Comparison of ENCODE assay signal across 16 mouse cellular contexts in genomic region chr4:52461321-52461720, GRCm38 (mm10). TPM values are rescaled to one million over a fixed set of nuclear protein-coding genes. Genes with fewer than 3 reads are reported as not detected.
DNase-seq lines count a peak whose midpoint lies in the region; ATAC-seq and TF ChIP-seq lines count a peak whose summit lies in the region.
"Had no signal": no experiment of that assay in that cellular context is flagged by ENCODE, and none has a peak within 500 bp of the region (broad histone marks: within the 10 kb centered on the region; RNA-seq: fewer than 3 reads in every experiment).

No protein-coding gene starts in this region.

- H3K27ac ChIP-seq in left cerebral cortex, adult 2 months: no peak overlapping the region; the same call in 1 of the 2 replicates
- H3K27ac ChIP-seq in stomach, postnatal 0 days (replicated peaks): no peak overlapping the region
- H3K27ac ChIP-seq: limb, embryonic 13.5 days; neural tube, embryonic 13.5 days had no signal

- H3K27me3 ChIP-seq in stomach, postnatal 0 days (ENCODE audit: control insufficient read depth, insufficient read depth, low read length): no peaks in the 10 kb centered on the region
- H3K27me3 ChIP-seq: limb, embryonic 13.5 days; neural tube, embryonic 13.5 days; Patski had no signal

- peaks cover 7% of the 10 kb centered on the region; the same call in 1 of the 2 replicates for H3K36me3 ChIP-seq in stomach, postnatal 0 days (ENCODE audit: control insufficient read depth, insufficient read depth, low read length)

- no peak overlapping the region for H3K9ac ChIP-seq in stomach, postnatal 0 days (ENCODE audit: low read length)
- H3K9ac ChIP-seq: limb, embryonic 13.5 days; liver, postnatal 0 days; neural tube, embryonic 13.5 days had no signal

- no peak for TF ChIP-seq CTCF in left cerebral cortex, adult 2 months (IDR thresholded peaks at IDR 0.05)
- TF ChIP-seq CTCF in stomach, postnatal 0 days (IDR thresholded peaks at IDR 0.05; ENCODE audit: low read depth): no peak

- TF ChIP-seq EP300 in stomach, postnatal 0 days (optimal IDR thresholded peaks at IDR 0.05): no peak

- no peak overlapping the region for H3K4me2 ChIP-seq in stomach, postnatal 0 days (replicated peaks; ENCODE audit: low read depth)
- H3K4me2 ChIP-seq: limb, embryonic 13.5 days; neural tube, embryonic 13.5 days had no signal

- WGBS in stomach, postnatal 0 days: 86% methylated on average over 5 of the region's 5 CpGs

- intact Hi-C loops in left cerebral cortex, adult 2 months (cut with DNase I): no loop called here
- intact Hi-C loops in heart, postnatal 25 days (cut with DNase I): no loop called here

- DNase-seq in frontal cortex, postnatal 10 days (ENCODE audit: low spot score in 2 of 2): peak; percentile 38 to 54
- peak; percentile 55 to 79 for DNase-seq in layer of hippocampus, adult 18-20 months (ENCODE audit: low spot score in 2 of 2)
- DNase-seq in left cerebral cortex, adult 2 months (ENCODE audit: extremely low spot score in 1 of 2, low spot score in 2 of 2): peak; percentile 56 to 60
- DNase-seq in right cerebral cortex, postnatal 10 days (ENCODE audit: low spot score in 2 of 2): peak; percentile 69 to 73
- no peak for DNase-seq in thymus, postnatal 10 days (ENCODE audit: low spot score in 2 of 2)
- no peak for DNase-seq in heart, postnatal 25 days (ENCODE audit: low spot score)
- no peak for DNase-seq in Muller cell, postnatal 12 days (ENCODE audit: inconsistent ontology term)
- no peak for DNase-seq in stomach, postnatal 0 days (ENCODE audit: low spot score)
- DNase-seq: cerebellum, adult 18-20 months; heart, postnatal 36 days; liver, postnatal 0 days; thymus, postnatal 14 days had no signal

- ATAC-seq in stomach, postnatal 0 days (ENCODE audit: low FRiP score, low TSS enrichment): no peak
- ATAC-seq: liver, postnatal 0 days; Patski had no signal

- H3K4me3 ChIP-seq in left cerebral cortex, adult 2 months: no peak overlapping the region
- no peak overlapping the region for H3K4me3 ChIP-seq in stomach, postnatal 0 days (ENCODE audit: low read depth, low read length)
- H3K4me3 ChIP-seq: limb, embryonic 13.5 days; neural tube, embryonic 13.5 days had no signal

- H3K9me3 ChIP-seq in stomach, postnatal 0 days (ENCODE audit: control insufficient read depth, low read length): no peaks in the 10 kb centered on the region
- H3K9me3 ChIP-seq: neural tube, embryonic 13.5 days had no signal

- H3K4me1 ChIP-seq in stomach, postnatal 0 days (replicated peaks; ENCODE audit: control insufficient read depth, insufficient read depth): no peaks in the 10 kb centered on the region
- H3K4me1 ChIP-seq: limb, embryonic 13.5 days; neural tube, embryonic 13.5 days had no signal

RNA-seq across cellular contexts. Expression of gene Smc2, which starts 22.3 kb away (rescaled TPM):
- total RNA-seq in layer of hippocampus, adult 18-20 months (2021): 10 to 100 TPM; 11.2 to 11.9 TPM
- total RNA-seq in left cerebral cortex, adult 2 months (2021): 1 to 10 TPM; 6.9 to 7.2 TPM
- total RNA-seq in heart, postnatal 25 days (2021): 1 to 10 TPM; 3.1 to 4.5 TPM
- polyA plus RNA-seq in stomach, postnatal 0 days (2015; fragmentation: Nextera tagmentation; extraction: Ambion mirVana): 44.5 and 60.1 TPM in 2 replicates

RNA-seq across cellular contexts. Expression of gene Vma21-ps, which starts 35.7 kb away (rescaled TPM):
- total RNA-seq in layer of hippocampus, adult 18-20 months (2021): not detected
- not detected for total RNA-seq in left cerebral cortex, adult 2 months (2021)
- not detected for total RNA-seq in heart, postnatal 25 days (2021)
- polyA plus RNA-seq in stomach, postnatal 0 days (2015; fragmentation: Nextera tagmentation; extraction: Ambion mirVana): not detected in 2 replicates
- total RNA-seq: heart, postnatal 36 days; midbrain, postnatal 0 days had no signal
- polyA plus RNA-seq: liver, postnatal 0 days; midbrain, postnatal 0 days had no signal

Comparison
In these comparisons a context has a peak if more than half of its experiments do, and no peak if none do; other contexts are left out.
1. DNase-seq: peak in frontal cortex, postnatal 10 days (2 of 2), layer of hippocampus, adult 18-20 months (2 of 2), left cerebral cortex, adult 2 months (2 of 2) and right cerebral cortex, postnatal 10 days (2 of 2); none in thymus, postnatal 10 days (0 of 2), heart, postnatal 25 days (single experiment), Muller cell, postnatal 12 days (single experiment) and stomach, postnatal 0 days (single experiment).